Mouse (Mus musculus) brain, embryonic 18.5 days (tissue): ENCODE measurements around the gene Cela3a.

Source experiments
- DNase-seq: peaks from one replicate; pipeline ENCODE4 v3.0.0-alpha.2; 2012; ENCODE audit warnings: low read depth, low spot score

Cela3a gene

GRCm38 (mm10) chr4:137371596-137372523 lies 37.7 kb downstream of the Cela3a start:
- no peak for DNase-seq

GRCm38 (mm10) chr4:137369954-137370750 lies 39.4 kb downstream of the Cela3a start:
- DNase-seq = no peak

DNA sequence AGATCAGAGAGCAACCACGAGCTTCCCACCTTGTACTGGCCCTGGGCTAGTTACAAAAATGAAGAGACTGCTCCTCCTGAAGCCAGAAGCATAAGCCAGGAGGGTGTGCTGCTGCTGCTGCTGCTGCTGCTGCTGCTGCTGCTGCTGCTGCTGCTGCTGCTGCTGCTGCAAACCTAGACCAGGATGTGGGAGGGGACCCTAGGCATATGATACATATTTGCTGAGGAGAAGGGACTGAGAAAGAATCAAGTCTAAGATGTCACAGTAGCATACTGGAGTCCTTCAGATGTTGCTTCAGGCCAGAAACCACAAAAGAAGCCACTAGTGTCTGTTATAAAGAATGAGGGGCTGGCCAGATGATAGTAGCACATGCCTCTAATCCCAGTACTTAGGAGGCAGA lies 41.4 kb downstream of the Cela3a start:
- no peak for DNase-seq

GRCm38 (mm10) chr4:137367275-137368088 lies 42.1 kb downstream of the Cela3a start:
- no peak for DNase-seq

DNA sequence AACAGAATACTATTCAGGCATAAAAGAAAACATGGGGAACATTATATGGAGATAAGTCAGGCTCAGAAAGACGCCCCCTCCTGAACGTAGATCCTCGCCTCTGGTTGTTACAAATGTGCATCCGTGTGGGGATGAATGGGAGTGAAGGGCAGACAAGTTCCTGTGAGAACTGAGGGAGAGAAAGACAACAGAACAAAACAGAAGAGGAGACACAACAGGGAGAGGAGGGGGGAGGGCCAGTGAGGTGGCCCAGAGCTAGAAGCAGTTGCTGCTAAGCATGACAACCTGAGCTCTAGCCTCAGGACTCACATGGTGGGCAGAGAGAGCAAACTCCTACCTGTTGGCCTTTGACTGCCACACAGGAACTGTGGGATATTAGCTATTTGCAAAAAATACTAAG lies 43.5 kb downstream of the Cela3a start:
- DNase-seq = no peak

GRCm38 (mm10) chr4:137365356-137366062 lies 44.1 kb downstream of the Cela3a start:
- no peak for DNase-seq

DNA sequence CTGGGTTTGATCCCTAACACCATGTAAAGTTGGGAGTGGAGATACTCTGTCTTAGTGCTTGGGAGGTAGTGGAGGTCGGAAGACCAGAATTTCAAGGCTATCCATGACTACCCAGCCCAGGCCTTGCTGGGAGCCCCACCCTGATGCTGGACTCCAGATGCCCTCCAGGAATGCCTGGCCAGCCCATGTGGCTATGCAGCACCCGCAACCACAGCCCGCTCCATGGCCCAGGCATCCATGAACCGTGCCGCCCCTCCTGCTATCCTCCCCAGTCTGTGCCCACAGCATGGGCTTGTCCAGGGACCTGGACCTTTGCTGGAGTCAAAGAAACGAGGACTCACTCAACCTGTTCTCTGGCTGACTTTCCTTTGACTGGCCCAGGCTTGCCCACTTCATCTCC lies 44.8 kb downstream of the Cela3a start:
- no peak for DNase-seq

DNA sequence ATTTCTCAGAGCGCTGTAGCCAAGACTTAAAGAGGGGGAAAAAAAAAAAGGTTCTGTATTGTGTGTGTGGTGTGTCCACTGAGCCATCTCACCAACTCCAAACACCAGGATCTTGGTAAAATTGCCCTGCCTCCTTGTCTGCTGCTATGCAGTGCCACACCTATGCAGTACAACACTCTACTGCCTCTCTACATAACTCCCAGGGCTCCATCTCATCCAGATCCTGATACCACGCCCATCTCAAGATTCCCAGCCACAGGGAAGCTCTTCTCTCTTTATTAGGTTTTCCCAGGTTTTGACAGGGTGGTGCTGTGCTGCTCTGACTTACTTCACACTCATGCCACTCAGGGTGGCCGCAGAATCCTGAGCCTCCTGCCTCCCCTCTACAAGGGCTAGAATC lies 48.6 kb downstream of the Cela3a start:
- DNase-seq = no peak

DNA sequence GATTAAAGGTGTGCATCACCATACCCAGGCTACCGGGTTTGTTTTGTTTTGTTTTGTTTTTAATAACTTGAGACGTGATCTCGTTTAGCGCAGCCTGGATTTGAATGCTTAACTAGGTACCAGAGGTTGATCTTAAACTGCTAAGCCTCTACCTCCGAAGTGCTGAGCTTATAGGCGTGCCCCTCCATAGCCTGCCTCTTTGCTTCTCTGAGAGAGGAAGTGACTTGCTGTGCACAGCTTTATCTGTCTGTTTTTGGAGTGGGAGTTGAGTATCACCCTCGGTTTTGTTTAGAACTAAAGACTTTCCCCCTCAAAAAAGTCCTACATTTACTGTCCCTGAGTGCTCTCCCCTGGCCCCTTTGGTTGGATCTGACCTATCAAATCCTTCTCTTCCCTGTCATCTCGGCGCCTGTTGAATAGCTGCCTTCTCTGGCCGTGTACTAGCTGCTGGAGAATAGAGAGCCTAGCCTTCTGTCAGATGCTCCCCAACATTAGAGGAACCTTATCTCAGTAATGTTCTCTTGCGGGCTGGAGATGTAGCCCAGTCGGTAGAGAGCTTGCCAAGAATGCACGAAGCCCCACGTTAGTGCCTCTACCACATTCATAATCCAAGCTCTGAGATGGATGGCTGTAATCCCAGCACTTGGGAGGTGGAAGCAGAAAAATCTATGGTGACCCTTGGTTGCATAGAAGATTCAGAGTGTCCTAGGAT lies 51.1 kb downstream of the Cela3a start:
- no peak for DNase-seq

DNA sequence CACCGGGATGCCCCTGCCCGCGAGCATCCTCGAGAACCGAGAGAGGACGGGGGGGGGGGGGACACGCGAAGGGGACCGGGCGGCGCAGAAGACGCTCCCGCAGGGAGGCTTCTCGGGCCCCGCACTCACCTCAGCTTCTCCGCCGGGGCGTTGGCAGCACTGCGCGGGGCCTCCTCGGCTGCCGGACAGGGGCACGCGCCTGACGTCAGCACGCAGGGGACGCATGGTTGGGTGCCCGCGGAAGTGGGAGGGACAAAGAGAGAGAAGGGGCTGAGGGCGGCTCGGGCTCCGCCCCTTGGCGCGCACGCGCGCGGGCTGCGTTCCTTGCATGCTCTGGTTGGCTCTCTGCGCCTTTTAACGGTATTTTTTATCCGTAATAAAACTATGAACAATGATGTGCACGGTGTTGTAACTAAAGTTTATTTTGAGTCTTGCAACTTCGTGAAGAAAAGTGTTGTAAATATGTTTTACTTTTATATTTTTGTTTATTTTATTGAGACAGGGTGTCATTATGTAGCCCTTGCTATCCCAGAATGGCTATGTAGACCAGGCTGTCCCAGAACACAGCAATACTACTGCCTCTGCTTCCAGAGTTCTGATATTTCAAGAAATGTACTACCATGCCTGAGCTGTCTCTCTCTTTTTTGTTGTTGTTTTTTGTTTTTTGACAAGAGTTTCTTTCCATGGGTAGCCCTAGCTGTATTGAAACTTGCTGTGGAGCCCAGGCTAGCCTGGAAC lies 51.9 kb downstream of the Cela3a start, which contains the start of gene Cdc42:
Gene Cdc42 (minus strand): TSS at position 204 of the 738 bp plus-strand sequence.
- DNase-seq = peak; percentile 92

DNA sequence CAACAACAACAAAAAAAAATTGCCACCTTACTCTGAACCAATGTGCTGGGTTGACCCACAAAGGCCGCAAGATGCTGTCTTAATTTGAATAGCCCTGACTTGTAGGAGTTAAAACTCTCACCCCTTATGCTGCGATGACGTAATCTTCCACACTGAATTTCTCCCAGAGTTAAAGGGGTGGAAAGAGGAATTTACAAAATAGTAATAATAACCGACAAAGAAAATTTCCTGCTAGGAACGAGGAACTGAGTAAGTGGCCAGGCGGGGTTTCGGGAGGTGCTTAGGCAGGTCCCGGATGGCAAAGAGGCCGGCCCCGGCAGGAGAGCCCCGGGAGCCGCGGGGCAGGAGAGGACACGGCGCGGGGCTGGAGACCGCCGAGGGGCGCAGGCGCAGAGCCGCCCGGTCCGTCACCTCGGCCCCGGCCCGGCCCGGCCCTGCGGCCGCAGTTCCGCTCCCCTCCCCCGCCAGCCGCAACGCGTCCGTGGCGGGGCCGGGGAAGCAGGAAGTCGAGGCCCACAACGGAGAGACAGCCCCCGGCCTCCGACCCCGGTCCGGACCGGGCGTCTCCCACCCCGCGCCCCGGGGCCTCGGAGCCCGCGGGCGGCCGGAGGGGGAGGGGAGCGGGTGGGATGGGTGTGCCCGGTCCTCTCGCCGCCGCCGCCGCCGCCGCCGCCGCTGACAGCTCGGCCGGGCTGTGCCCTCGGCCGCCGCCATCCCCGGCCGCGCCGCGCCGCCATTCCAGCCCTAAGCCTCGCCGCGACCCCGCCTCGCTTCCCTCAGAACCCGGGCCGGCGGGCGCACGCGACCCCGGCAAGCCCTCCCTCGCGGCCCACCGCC lies 52.7 kb downstream of the Cela3a start:
- DNase-seq = no peak
